Mouse (Mus musculus): ENCODE measurements around the gene Kcnk4.

GRCm38 (mm10) chr19:6903031-6903430, 31.3 kb downstream of the Kcnk4 start:
- TF ChIP-seq POLR2A (IDR thresholded peaks at IDR 0.05; ENCODE audit: insufficient read length, low read depth) (no peak), USF1 (IDR thresholded peaks at IDR 0.05; ENCODE audit: low read depth) (no peak), TCF3 (IDR thresholded peaks at IDR 0.05; ENCODE audit: insufficient read length, low read depth) (no peak), TCF12 (IDR thresholded peaks at IDR 0.05; ENCODE audit: insufficient read depth, poor library complexity, severe bottlenecking) (no peak), SRF (IDR thresholded peaks at IDR 0.05; ENCODE audit: control insufficient read depth, insufficient read length, low read depth) (no peak), MAX (IDR thresholded peaks at IDR 0.05; ENCODE audit: low read depth) (no peak), POLR2AphosphoS2 (IDR thresholded peaks at IDR 0.05; ENCODE audit: insufficient read length, low read depth) (no peak)

All from myocyte (in vitro differentiated cells).